Mouse (Mus musculus): ENCODE data around the gene Zbed5.
"Not testable (repeated sequence)": the region's sequence is repeated elsewhere in the genome, so short reads cannot be mapped to it uniquely, and the experiment has no call there.

The Zbed5 gene

DNA sequence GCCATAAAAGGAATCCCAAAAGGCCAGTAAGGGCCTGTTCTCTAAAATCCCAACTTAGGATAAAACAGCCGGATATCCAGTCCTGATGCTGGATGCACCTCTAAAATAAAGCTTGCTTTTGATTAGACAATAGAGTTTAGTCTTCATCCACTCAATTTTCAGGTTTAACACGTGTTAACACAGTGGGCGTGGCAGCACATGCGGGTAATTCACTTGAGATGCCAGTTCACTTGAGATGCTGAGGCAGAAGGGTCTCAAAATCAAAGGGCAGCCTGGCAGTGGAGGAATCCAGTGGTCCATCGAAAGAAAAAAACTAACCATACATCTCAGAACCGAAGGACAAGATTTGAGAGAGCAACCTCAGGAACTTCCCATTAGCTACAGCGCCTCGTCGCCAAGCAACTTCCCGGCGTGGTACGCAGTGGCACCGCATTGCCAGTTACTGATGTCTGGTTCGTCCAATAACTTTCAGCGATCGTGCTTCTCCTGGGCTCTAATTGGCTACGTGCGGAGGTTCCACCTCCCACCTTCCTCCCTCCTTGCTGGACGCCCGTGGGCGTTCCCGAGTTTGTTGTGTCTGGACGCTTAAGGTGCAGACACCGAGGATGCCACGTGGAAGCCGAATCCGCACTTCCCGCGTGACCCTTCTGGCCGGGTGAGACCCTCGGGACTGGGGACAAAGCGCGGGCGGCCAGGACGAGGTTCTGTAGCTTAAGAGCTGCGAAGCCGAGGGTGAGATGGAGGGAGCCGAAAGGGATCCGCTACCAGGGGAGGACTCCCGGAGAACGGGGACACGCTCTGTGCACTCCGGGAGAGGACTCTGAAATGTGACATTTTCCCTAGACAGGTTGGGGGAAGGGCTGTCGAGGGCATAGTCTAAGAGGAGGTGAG lies at the start of gene Zbed5:
Gene Zbed5 (plus strand): TSS at position 526 of the 891 bp plus-strand sequence.
- peak; percentile 91 to 93 for DNase-seq (ENCODE audit: low spot score in 2 of 2)

- DNase-seq (ENCODE audit: low spot score in 2 of 2), result peak; percentile 95 to 97
Observed at GRCm38 (mm10) chr5:129846752-129847557, 48.6 kb upstream of the Zbed5 start, which contains the start of gene Sumf2. TSS of gene Sumf2 (plus strand) at chr5:129846986.

DNA sequence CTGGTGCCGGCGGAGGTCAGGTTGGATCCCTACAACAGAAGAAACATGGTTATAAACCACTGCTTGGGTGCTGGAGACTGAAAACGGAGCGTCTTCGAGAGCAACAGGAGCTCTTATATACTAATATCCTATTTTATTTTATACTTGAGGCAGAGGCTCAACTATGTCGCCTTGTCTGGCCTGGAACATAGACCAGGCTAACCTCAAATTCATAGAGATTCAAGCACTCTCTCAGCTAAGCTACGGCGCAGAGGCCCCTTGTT lies 48.0 kb upstream of the Zbed5 start:
- DNase-seq (ENCODE audit: low spot score in 2 of 2), result no peak

DNA sequence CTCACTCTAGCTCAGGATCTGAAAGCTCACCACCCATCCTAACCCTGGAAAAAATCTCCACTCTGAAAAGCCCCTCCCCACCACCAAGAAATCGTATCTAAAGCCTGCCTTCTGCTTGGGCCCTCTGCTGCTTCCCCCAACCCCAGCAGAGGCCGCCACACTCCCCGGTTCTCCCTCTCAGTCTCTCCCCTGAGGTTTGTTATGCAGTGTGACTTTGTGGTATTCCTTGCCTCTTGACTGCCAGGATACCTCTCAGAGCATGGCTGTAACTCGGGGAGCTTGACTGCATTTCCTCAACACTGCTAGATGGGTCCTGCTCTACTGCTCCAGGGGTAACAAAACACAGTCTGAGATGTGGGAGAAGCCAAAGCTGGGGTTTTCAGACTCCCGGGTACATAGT lies 40.4 kb upstream of the Zbed5 start:
- no peak for DNase-seq (ENCODE audit: low spot score in 2 of 2)

- no peak for DNase-seq (ENCODE audit: low spot score in 2 of 2)
Observed at GRCm38 (mm10) chr5:129856414-129856813, 39.1 kb upstream of the Zbed5 start.

GRCm38 (mm10) chr5:129862325-129862724 lies 33.2 kb upstream of the Zbed5 start:
- no peak for DNase-seq (ENCODE audit: low spot score in 2 of 2)

DNA sequence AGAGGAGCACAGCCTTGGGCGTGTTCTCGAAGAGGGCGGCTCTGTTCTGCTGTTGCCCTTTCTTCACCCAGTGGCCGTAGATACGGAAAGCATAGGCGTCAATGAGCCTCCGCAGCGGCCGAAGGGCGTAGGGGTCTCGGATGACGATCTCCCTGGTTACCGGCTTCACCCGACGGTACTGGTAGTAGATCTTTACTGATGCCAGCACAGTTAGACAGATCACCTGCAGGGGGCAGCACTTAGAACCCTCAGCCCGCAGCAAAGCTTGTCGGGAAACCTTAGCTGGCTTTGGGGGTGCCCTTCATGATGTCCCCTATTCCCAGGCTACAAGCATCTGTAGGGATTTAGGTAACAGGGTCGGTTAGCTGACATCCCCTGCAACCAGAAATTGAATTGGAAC lies 31.1 kb upstream of the Zbed5 start:
- DNase-seq (ENCODE audit: low spot score in 2 of 2), result peak; percentile 47 to 51

GRCm38 (mm10) chr5:129865841-129866240 lies 29.7 kb upstream of the Zbed5 start:
- DNase-seq (ENCODE audit: low spot score in 2 of 2), result no peak

GRCm38 (mm10) chr5:129869238-129869995 lies 26.1 kb upstream of the Zbed5 start:
- DNase-seq (ENCODE audit: low spot score in 2 of 2), result no peak

DNA sequence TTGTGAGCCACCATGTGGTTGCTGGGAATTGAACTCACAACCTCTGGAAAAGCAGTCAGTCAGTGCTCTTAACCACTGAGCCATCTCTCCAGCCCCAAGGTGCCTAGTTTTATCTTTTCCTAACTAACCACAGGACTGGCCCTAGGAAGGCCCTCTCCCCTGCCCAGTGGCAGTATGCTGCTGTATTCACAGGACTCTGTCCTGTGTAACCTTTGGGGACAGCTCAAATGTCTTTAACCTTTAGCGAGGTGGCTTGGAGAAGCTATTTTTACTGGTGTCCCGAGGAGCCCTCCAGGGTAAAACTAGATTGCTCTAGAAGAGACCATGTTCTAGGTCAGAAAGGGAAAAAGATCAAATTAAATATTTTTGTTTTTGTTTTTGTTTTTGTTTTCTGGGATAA lies 24.3 kb upstream of the Zbed5 start:
- DNase-seq (ENCODE audit: low spot score in 2 of 2), result no peak

DNA sequence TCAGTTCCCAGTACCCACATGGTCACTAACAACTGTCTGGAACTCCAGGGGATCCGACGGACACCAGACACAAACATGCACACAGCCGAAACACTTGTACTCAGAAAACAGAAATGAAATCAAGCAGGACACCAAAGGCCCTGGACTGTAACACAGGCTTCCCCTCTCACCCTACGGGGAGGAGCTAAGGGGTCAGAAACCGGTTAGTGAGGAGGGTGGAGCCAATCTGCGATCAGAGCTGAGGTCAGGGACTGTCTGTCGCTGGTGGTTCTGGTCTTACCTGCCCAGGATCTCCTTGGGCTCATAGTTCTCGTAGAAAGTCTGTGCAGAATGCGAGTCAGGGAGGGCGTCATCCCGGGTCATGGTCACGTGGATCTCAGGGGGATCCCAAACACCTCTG lies 21.6 kb upstream of the Zbed5 start:
- no peak for DNase-seq (ENCODE audit: low spot score in 2 of 2)

GRCm38 (mm10) chr5:129875098-129875497 lies 20.4 kb upstream of the Zbed5 start:
- no peak for DNase-seq (ENCODE audit: low spot score in 2 of 2)

- peak in 1 of 2 experiments; percentile 35 for DNase-seq (ENCODE audit: low spot score in 2 of 2)
Observed at GRCm38 (mm10) chr5:129877731-129878455, 17.6 kb upstream of the Zbed5 start.

- peak; percentile 35 to 37 for DNase-seq (ENCODE audit: low spot score in 2 of 2)
Observed at GRCm38 (mm10) chr5:129878946-129879345, 16.6 kb upstream of the Zbed5 start.

DNA sequence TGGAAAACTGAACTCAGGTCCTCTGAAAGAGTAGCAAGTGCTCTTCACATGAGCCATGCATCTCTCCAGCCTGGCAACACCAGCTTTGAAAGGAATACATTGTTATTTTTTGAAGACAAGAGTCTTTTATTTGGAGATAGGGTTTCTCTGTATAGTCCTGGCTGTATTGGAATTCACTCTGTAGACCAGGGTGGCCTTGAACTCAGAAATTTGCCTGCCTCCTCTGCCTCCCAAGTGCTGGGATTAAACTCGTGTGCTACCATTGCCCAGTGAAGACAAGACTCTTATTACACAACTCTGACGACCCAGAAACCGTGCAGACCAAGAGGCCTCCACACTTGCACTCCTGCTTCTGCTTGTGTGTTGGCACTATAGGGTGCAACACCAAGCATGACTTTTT lies 15.6 kb upstream of the Zbed5 start:
- no peak for DNase-seq (ENCODE audit: low spot score in 2 of 2)

DNA sequence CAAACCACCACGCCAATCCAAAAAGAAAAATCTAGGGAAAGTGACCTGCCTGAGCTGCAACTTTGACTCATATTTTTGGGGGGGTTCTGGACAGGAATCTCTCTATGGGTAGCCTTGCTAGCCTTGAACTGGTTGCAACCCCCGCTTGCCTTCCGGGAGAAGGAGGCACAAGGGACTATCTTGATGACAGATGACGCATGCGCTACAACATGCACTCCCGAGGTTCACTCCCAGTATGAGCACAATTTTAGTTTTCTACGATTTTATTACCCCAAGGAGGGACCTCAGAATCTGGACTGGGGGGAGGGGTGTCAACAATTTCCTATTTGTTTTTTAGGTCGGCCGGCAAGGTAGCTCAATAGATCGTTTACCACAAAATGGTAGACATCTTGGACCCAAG lies 9.3 kb upstream of the Zbed5 start:
- DNase-seq (ENCODE audit: low spot score in 2 of 2), result no peak

DNA sequence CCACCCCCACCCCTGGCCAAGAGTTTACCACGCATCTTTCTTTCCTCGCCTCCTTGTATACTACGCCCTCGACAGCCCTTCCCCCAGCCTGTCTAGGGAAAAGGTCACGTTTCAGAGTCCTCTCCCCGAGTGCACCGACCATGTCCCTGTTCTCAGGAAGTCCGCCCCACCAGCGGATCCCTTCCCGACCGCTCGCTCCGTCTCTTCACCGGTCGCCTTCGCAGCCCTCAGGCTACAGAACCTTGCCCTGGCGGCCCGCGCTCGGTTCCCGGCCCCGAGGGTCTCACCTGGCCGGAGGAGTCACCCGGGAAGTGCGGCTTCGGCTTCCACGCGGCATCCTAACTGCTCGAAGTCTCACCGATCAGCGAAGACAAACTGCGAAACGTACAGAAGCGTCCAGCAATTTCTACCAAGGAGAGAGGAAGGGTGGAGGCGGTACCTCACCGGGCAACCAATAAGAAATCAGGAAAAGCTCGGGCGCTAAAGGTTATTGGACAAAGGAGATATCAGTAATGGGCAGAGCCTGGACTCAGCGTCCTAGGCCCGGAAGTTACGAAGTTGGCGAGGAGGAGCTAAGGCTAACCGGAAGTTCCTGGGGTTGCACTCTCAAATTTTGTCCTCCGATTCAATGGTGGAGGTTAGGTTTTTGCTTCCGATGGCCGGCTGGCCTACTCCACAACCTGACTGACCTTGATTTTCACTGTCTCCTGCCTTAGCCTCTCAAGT lies 8.4 kb upstream of the Zbed5 start, which contains the start of gene Chchd2:
Gene Chchd2 (minus strand): TSS at position 560 of the 726 bp plus-strand sequence.
- peak; percentile 96 for DNase-seq (ENCODE audit: low spot score in 2 of 2)

DNA sequence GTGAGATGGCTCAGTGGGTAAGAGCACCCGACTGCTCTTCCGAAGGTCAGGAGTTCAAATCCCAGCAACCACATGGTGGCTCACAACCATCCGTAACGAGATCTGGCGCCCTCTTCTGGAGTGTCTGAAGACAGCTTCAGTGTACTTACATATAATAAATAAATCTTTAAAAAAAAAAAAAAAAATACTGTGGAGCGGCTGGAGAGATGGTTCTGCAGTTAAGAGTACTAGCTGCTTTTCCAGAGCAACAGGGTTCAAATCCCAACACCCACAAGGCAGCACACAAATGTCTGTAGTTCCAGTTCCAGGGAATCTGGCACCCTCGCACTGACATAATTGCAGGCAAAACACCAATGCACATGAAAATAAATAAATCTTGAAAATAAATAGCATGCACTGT lies 5.1 kb upstream of the Zbed5 start:
- DNase-seq (ENCODE audit: low spot score in 2 of 2), result not testable (repeated sequence)

DNA sequence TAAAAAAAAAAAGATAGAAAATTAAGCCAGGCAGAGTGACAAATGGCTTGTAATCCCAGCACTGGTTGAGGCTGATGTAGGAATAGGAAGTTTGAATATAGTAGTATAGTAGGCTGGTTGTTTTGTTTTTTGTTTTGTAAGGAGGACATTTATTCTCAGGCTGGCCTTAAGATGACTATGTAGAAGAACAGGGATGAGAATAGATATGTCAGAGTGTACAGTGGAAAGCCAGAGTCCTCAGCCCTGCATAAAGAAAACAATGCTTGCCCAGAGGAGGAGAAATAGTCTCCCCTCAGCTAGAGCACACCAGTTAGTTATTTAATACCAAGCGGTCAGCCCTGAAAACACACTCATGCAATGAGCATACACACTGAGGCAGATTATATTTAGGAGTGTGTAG lies 2.9 kb downstream of the Zbed5 start, which contains the start of gene Phkg1:
Gene Phkg1 (minus strand): TSS at position 101 of the 400 bp plus-strand sequence.
- no peak for DNase-seq (ENCODE audit: low spot score in 2 of 2)

DNA sequence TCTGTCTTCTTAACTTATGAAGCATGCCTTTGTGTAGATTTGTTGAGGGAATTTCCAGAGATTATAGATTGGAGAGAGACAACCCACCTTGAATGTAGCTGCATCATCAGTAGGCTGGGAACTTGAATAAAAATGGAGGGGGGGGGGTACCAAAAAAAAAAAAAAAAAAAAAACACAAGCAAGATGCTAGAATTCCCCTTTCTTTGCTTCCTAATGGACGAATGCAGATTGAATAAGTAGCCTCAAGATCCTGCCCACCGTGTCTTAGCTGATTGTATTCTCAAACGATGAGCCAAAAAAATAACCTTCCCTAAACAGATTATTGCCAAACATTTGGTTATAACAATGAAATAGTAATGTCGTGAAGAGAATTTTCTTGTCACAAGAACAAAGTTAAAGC lies 12.3 kb downstream of the Zbed5 start:
- no peak for DNase-seq (ENCODE audit: low spot score in 2 of 2)
